Mouse (Mus musculus) spleen, postnatal 10 days (tissue): ENCODE measurements around the gene Mfsd14b.

Experiments used
- DNase-seq, 2 experiments: peaks; one replicate each; pipeline ENCODE4 v3.0.0; 2021 to 2022; ENCODE audit warnings: low spot score in 2 of 2

Mfsd14b gene

GRCm38 (mm10) chr13:65112459-65113110, at the start of gene Mfsd14b:
Mfsd14b (minus strand) TSS chr13:65112975.
- peak; percentile 87 to 89 for DNase-seq

GRCm38 (mm10) chr13:65149940-65150339, 37.2 kb upstream of the Mfsd14b start, which contains the start of gene Olfr466:
Olfr466 (plus strand) TSS chr13:65150240.
- no peak for DNase-seq

- no peak for DNase-seq
Measured at GRCm38 (mm10) chr13:65137789-65138188, 25.0 kb upstream of the Mfsd14b start, which contains the start of gene Olfr465-ps1. Olfr465-ps1 (plus strand) TSS chr13:65138089.

GRCm38 (mm10) chr13:65127063-65127847, 14.5 kb upstream of the Mfsd14b start:
- peak in 1 of 2 experiments; percentile 29 for DNase-seq

- DNase-seq = no peak
Measured at GRCm38 (mm10) chr13:65122111-65122510, 9.3 kb upstream of the Mfsd14b start.

- no peak for DNase-seq
Measured at GRCm38 (mm10) chr13:65120984-65121383, 8.2 kb upstream of the Mfsd14b start.

- peak in 1 of 2 experiments; percentile 15 for DNase-seq
Measured at GRCm38 (mm10) chr13:65113239-65113638, 464 bp upstream of the Mfsd14b start.

GRCm38 (mm10) chr13:65111961-65112360, 814 bp downstream of the Mfsd14b start:
- DNase-seq = peak in 1 of 2 experiments; percentile 46

- DNase-seq = no peak
Measured at GRCm38 (mm10) chr13:65101232-65101631, 11.5 kb downstream of the Mfsd14b start.

- DNase-seq = no peak
Measured at GRCm38 (mm10) chr13:65100678-65101077, 12.1 kb downstream of the Mfsd14b start.

GRCm38 (mm10) chr13:65097018-65097417, 15.8 kb downstream of the Mfsd14b start:
- no peak for DNase-seq

- DNase-seq = no peak
Measured at GRCm38 (mm10) chr13:65095923-65096322, 16.9 kb downstream of the Mfsd14b start.

- DNase-seq = no peak
Measured at GRCm38 (mm10) chr13:65069969-65070368, 42.8 kb downstream of the Mfsd14b start.

GRCm38 (mm10) chr13:65052660-65053059, 60.1 kb downstream of the Mfsd14b start, which contains the start of gene Prss47:
Prss47 (minus strand) TSS chr13:65052760.
- no peak for DNase-seq

GRCm38 (mm10) chr13:65035057-65035456, 77.7 kb downstream of the Mfsd14b start:
- no peak for DNase-seq

GRCm38 (mm10) chr13:65032758-65033157, 80.0 kb downstream of the Mfsd14b start, which contains the start of gene Spata31d1c:
Spata31d1c (plus strand) TSS chr13:65033058.
- DNase-seq = no peak
